Mouse (Mus musculus) v-Abl transformed pro-B cells (cell line): ENCODE measurements at regions not wholly inside any gene's neighbourhood (a gene's known extent, or its start where the extent isn't known, plus 50 kb on each side); places are given as distances from the start of the nearest gene placed in this dataset.

Experiments used
- in situ Hi-C, 2 experiments: fragments of 400-800 bp; cut with MboI; formaldehyde crosslinking; loops; one replicate each; pipeline ENCODE4 v1.15.1; 2025; ENCODE audit not compliant: unreplicated experiment in 2 of 2

DNA sequence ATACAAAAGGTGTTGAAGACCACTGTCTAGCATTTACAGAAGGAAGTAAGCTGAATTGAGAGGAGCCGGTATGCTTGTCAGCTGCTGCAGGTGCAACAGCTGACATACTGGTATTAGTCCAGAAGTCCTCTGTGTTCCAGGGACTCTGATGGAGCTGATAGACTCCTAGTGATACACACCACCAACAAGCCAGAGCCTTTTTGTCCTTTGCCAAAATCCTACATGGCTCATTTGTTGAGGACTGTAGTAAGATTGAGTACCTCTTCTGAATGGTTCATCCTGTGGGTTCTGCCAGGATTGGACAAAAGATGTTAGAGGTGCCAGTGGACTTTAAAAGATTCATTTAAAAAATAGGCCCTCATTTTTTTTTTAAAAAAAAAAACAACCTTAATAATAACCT, 129.4 kb upstream of the Tmem185a start:
- in situ Hi-C loops, result no loop called here

DNA sequence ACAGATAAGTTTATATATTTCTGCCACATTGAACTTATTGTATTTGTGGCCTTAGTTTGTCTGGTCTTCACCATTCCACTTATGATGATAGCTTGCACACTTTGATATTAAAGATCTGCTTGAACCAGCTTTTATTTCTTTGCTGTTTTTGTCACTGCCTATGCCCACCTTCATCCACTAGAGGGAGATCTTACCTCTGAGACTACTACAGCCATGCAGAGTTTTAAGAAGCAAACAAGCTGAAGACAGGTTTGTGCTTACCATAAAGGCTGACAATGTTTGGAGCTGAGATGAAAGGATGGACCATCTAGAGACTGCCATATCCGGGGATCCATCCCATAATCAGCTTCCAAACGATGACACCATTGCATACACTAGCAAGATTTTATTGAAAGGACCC, 105.4 kb upstream of the Tmem185a start:
- in situ Hi-C loops, result loop anchor here (5.0 to 25.0 kb wide), 5 partner anchors 730 to 1055 kb away; no protein-coding TSS in a partner anchor

- in situ Hi-C loops, result loop anchor here (5.0 to 25.0 kb wide), 5 partner anchors 732 to 1057 kb away; no protein-coding TSS in a partner anchor
Observed at GRCm38 (mm10) chrX:70580171-70580570, 103.2 kb upstream of the Tmem185a start.

GRCm38 (mm10) chrX:70574243-70574642, 97.3 kb upstream of the Tmem185a start:
- in situ Hi-C loops, result loop anchor here (10.0 to 25.0 kb wide), 3 partner anchors 1031 to 1619 kb away; no protein-coding TSS in a partner anchor

DNA sequence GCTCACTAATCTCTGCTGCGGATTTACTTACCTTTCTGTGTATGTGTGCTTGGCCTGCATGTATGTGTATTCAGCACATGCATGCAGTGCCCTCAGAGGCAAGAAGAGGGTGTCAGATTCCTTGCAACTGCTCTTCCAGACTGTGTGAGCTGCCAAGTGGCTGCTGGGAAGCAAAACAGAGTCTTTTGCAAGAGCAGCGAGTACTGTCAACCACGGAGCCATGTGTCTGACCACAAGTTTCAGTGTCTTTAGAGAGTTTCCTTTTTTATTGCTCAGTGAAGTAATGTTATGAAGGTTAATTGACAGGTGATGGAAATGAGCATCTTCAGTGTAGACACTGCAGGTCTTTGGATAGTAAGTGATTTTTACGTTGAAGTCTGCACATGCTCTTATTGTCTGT, 93.6 kb upstream of the Tmem185a start:
- in situ Hi-C loops, result loop anchor here (10.0 to 25.0 kb wide), 3 partner anchors 1034 to 1616 kb away; no protein-coding TSS in a partner anchor

GRCm38 (mm10) chrX:70569339-70569979, 92.5 kb upstream of the Tmem185a start:
- in situ Hi-C loops, result loop anchor here in 1 of 2 experiments (5.0 to 25.0 kb wide), 2 partner anchors 187 to 1607 kb away; no protein-coding TSS in a partner anchor
